Mouse (Mus musculus) forebrain, embryonic 13.5 days (tissue): ENCODE results near the gene Itga10. TPM values are rescaled to one million over a fixed set of nuclear protein-coding genes. Genes with fewer than 3 reads are reported as not detected.
"Not testable (repeated sequence)": the region's sequence is repeated elsewhere in the genome, so short reads cannot be mapped to it uniquely, and the experiment has no call there.

Experiments
- ATAC-seq: fragments of 200-750 bp; cut with Nextera tagmentation; 2 replicates; pipeline ENCODE4 v1.8.0; 2017
- H3K27ac ChIP-seq: fragments of 300-500 bp; sonication (generic); 2 replicates; pipeline ENCODE4 v1.5.1; 2015; ENCODE audit warnings: inconsistent platforms, mild to moderate bottlenecking, moderate library complexity
- H3K27me3 ChIP-seq: fragments of 300-500 bp; sonication (generic); 2 replicates; pipeline ENCODE4 v1.6.1; 2015; ENCODE audit warnings: mild to moderate bottlenecking, inconsistent platforms
- H3K36me3 ChIP-seq: fragments of 300-500 bp; sonication (generic); 2 replicates; pipeline ENCODE4 v1.6.1; 2015; ENCODE audit warnings: mild to moderate bottlenecking, inconsistent platforms; ENCODE audit not compliant: poor library complexity, severe bottlenecking
- H3K4me1 ChIP-seq: fragments of 300-500 bp; sonication (generic); 2 replicates; pipeline ENCODE4 v1.6.1; 2015; ENCODE audit warnings: inconsistent platforms
- H3K4me2 ChIP-seq: fragments of 300-500 bp; sonication (generic); 2 replicates; pipeline ENCODE4 v1.6.1; 2015; ENCODE audit warnings: inconsistent platforms, mild to moderate bottlenecking, moderate library complexity
- H3K4me3 ChIP-seq: fragments of 300-500 bp; sonication (generic); 2 replicates; pipeline ENCODE4 v1.5.1; 2015; ENCODE audit warnings: mild to moderate bottlenecking, inconsistent platforms
- H3K9ac ChIP-seq: fragments of 300-500 bp; sonication (generic); 2 replicates; pipeline ENCODE4 v1.6.1; 2015; ENCODE audit warnings: mild to moderate bottlenecking, inconsistent platforms
- H3K9me3 ChIP-seq: fragments of 300-500 bp; sonication (generic); replicated peaks from 2 replicates; pipeline ENCODE4 v1.6.1; 2016; ENCODE audit warnings: inconsistent platforms
- WGBS: fragments of 180-500 bp; shearing (Covaris S2); methylation state at CpG from one replicate; pipeline ENCODE4 v1.1.7; 2015; 5-methylcytosine and 5-hydroxymethylcytosine counted together
- polyA plus RNA-seq: library from polyadenylated mRNA; unstranded; fragments of >200 nt; fragmentation: Nextera tagmentation; extraction: Ambion mirVana; gene quantifications from 2 replicates; pipeline ENCODE4 v1.2.1, GENCODE M21; 2015

Itga10 gene
- polyA plus RNA-seq, 1 experiment from 2014 or later: 0.57 TPM

GRCm38 (mm10) chr3:96601941-96602703, 43.3 kb upstream of the Itga10 start:
- Histone ChIP-seq H3K4me3 (peak overlapping the region; percentile 85), H3K27me3 (no peaks in the 10 kb centered on the region), H3K4me1 (peaks cover 71% of the 10 kb centered on the region), H3K27ac (peak overlapping the region; percentile 93), H3K36me3 (peaks cover 5% of the 10 kb centered on the region; the same call in 1 of the 2 replicates), H3K9ac (peak overlapping the region; percentile 92), H3K4me2 (peak overlapping the region; percentile 69), H3K9me3 (no peaks in the 10 kb centered on the region)
- WGBS: 11% methylated on average over 10 of the region's 10 CpGs
- ATAC-seq: no peak

- peak overlapping the region; percentile 92 for H3K9ac ChIP-seq
- peak overlapping the region; percentile 85 for H3K4me3 ChIP-seq
- peak overlapping the region; percentile 69 for H3K4me2 ChIP-seq
- no peaks in the 10 kb centered on the region for H3K27me3 ChIP-seq
- no peak for ATAC-seq
- peak overlapping the region; percentile 93 for H3K27ac ChIP-seq
- WGBS: 45% methylated on average over 5 of the region's 5 CpGs
- H3K36me3 ChIP-seq: peaks cover 10% of the 10 kb centered on the region; the same call in 1 of the 2 replicates
- H3K9me3 ChIP-seq: no peaks in the 10 kb centered on the region
- peaks cover 65% of the 10 kb centered on the region for H3K4me1 ChIP-seq
Measured at GRCm38 (mm10) chr3:96602704-96603084, 42.7 kb upstream of the Itga10 start.

DNA sequence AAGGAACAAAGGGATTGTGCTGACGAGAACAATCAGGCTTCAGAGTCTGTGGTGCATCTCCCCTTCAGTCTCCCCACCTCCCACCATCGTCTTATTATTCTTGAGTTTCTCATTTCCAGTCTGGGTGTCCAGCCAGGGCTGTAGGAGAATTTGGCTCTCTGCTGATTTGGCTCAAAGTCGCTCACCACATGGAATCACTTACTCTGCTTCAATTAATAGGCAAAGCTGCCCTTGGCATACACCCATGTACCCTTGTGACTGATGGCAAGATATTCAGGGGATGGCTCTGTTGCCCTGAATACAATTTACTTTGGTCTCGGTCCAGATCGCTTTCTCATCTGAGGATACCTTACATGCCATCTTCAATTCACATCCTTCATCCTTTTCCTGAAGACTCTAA, 42.1 kb upstream of the Itga10 start:
- Histone ChIP-seq H3K27me3 (no peaks in the 10 kb centered on the region), H3K4me3 (peak overlapping the region; percentile 85), H3K36me3 (peaks cover 10% of the 10 kb centered on the region; the same call in 1 of the 2 replicates), H3K4me2 (peak overlapping the region; percentile 69), H3K27ac (peak overlapping the region; percentile 93; the same call in 1 of the 2 replicates), H3K9me3 (no peaks in the 10 kb centered on the region), H3K9ac (peak overlapping the region; percentile 92), H3K4me1 (peaks cover 59% of the 10 kb centered on the region)
- ATAC-seq: no peak
- 47% methylated on average over 5 of the region's 5 CpGs for WGBS

DNA sequence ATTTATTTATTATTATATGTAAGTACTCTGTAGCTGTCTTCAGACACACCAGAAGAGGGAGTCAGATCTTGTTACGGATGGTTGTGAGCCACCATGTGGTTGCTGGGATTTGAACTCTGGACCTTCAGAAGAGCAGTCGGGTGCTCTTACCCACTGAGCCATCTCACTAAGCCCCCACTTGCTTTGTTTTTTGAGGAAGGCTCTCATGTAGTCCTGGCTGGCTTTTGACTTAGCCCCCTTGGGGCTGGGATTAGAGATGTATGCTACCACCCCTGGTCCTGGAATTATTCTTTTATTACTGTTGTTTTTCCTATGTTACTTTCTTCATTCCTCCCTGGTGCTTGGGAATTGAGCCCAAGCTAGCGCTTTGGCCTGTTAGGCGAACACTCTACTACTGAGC, 39.4 kb upstream of the Itga10 start:
- H3K9ac ChIP-seq, H3K4me2 ChIP-seq, H3K27ac ChIP-seq, H3K27me3 ChIP-seq, H3K9me3 ChIP-seq, H3K4me3 ChIP-seq, ATAC-seq: not testable (repeated sequence)
- 84% methylated on average over 4 of the region's 4 CpGs for WGBS
- Histone ChIP-seq H3K4me1 (peaks cover 39% of the 10 kb centered on the region), H3K36me3 (peaks cover 19% of the 10 kb centered on the region; the same call in 1 of the 2 replicates)

DNA sequence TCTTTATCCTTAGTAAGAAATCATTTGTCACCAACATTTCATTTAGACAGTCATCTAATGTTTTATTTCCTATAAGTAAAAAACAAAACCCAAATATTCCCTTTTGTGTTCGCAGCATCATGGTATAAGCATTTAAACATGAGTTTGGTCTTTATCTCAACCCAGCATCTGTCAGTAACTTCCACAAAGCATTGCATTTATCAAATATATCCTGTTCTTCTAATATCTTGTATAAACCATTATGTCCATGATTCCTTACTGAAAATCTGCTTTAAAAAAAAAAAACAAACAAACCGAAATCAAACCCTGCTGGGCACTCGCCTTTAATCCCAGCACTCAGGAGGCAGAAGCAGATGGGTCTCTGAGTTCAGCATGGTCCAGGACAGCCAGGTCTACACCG, 38.8 kb upstream of the Itga10 start:
- H3K27me3 ChIP-seq: no peaks in the 10 kb centered on the region
- no peak overlapping the region for H3K27ac ChIP-seq
- H3K4me1 ChIP-seq: peaks cover 39% of the 10 kb centered on the region
- H3K4me3 ChIP-seq: no peak overlapping the region
- 93% methylated on average over 4 of the region's 4 CpGs for WGBS
- H3K4me2 ChIP-seq: no peak overlapping the region
- no peaks in the 10 kb centered on the region for H3K9me3 ChIP-seq
- no peak for ATAC-seq
- peaks cover 19% of the 10 kb centered on the region; the same call in 1 of the 2 replicates for H3K36me3 ChIP-seq
- no peak overlapping the region for H3K9ac ChIP-seq

- peaks cover 76% of the 10 kb centered on the region for H3K36me3 ChIP-seq
- no peak overlapping the region for H3K9ac ChIP-seq
- H3K27me3 ChIP-seq: no peaks in the 10 kb centered on the region
- H3K4me2 ChIP-seq: no peak overlapping the region
- H3K27ac ChIP-seq: no peak overlapping the region
- ATAC-seq: no peak
- H3K4me3 ChIP-seq: no peak overlapping the region
- WGBS: 98% methylated on average over 3 of the region's 3 CpGs
- no peaks in the 10 kb centered on the region for H3K9me3 ChIP-seq
- H3K4me1 ChIP-seq: no peaks in the 10 kb centered on the region
Measured at GRCm38 (mm10) chr3:96617941-96618340, 27.4 kb upstream of the Itga10 start.

DNA sequence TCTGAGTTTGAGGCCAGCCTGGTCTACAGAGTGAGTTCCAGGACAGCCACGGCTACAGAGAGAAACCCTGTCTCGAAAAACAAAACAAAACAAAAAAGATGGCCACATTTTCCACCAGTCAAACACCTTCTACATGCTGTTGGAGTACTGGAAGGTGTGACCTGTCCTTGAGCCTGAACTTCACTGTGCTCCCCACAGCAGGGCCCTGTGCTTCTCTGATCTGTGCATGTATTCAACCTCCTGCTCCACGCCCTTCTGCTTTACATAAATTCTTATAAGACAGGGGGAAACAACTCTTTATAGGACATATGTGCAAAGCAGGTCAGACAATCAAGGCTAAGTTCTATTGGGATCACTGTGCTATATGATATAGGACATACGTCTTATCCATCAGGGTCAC, 22.2 kb upstream of the Itga10 start:
- Histone ChIP-seq H3K9me3 (no peaks in the 10 kb centered on the region), H3K36me3 (peaks cover 71% of the 10 kb centered on the region), H3K9ac (no peak overlapping the region), H3K27me3 (no peaks in the 10 kb centered on the region), H3K4me1 (no peaks in the 10 kb centered on the region), H3K4me2 (no peak overlapping the region), H3K4me3 (no peak overlapping the region), H3K27ac (no peak overlapping the region)
- ATAC-seq: no peak
- WGBS: 93% methylated on average over 4 of the region's 4 CpGs

GRCm38 (mm10) chr3:96629729-96630600, 15.4 kb upstream of the Itga10 start, which contains the start of gene Rbm8a:
TSS of gene Rbm8a (plus strand) at chr3:96629933.
- H3K9ac ChIP-seq: peak within 1 kb of the TSS; percentile 86
- H3K27me3 ChIP-seq: no peaks in the 10 kb centered on the region
- under 1% methylated on average over 48 of the region's 48 CpGs for WGBS
- ATAC-seq: peak; percentile 95
- H3K36me3 ChIP-seq: peaks cover 46% of the 10 kb centered on the region
- peak within 1 kb of the TSS; percentile 75 for H3K4me3 ChIP-seq
- H3K27ac ChIP-seq: peak within 1 kb of the TSS; percentile 46
- H3K9me3 ChIP-seq: no peaks in the 10 kb centered on the region
- H3K4me2 ChIP-seq: peak within 1 kb of the TSS; percentile 92
- peaks cover 26% of the 10 kb centered on the region for H3K4me1 ChIP-seq

GRCm38 (mm10) chr3:96632058-96632457, 13.3 kb upstream of the Itga10 start:
- peaks cover 40% of the 10 kb centered on the region for H3K4me1 ChIP-seq
- H3K36me3 ChIP-seq: peaks cover 30% of the 10 kb centered on the region
- no peak for ATAC-seq
- H3K9me3 ChIP-seq: no peaks in the 10 kb centered on the region
- no peak overlapping the region for H3K27ac ChIP-seq
- no peak overlapping the region for H3K9ac ChIP-seq
- no peak overlapping the region for H3K4me3 ChIP-seq
- no peak overlapping the region for H3K4me2 ChIP-seq
- no peaks in the 10 kb centered on the region for H3K27me3 ChIP-seq

DNA sequence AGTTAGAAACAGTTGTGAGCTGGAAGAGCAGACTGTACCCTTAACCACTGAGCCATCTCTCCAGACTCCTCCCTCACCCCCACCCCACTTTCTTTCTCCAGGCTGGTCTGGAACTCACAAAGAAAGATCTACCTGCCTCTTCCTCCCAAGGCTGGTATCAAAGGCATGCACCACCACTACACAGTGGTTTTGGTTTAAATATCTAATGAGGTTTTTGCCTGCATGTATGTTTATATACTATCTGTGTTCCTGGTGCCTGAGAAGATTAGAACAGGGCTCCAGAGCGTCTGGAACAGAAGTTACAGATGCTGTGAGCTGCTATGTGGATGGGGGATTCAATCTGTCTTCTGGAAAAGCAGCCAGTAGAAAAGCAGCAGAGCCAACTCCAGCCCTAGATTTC, 11.4 kb upstream of the Itga10 start:
- 78% methylated on average over 1 of the region's 1 CpGs for WGBS
- Histone ChIP-seq H3K27me3 (no peaks in the 10 kb centered on the region), H3K27ac (no peak overlapping the region), H3K4me2 (no peak overlapping the region), H3K4me1 (peaks cover 36% of the 10 kb centered on the region), H3K36me3 (peaks cover 37% of the 10 kb centered on the region), H3K9me3 (no peaks in the 10 kb centered on the region), H3K4me3 (no peak overlapping the region), H3K9ac (no peak overlapping the region)
- no peak for ATAC-seq

- H3K9me3 ChIP-seq: no peaks in the 10 kb centered on the region
- WGBS: 2% methylated on average over 59 of the region's 60 CpGs
- H3K9ac ChIP-seq: peak within 1 kb of the TSS; percentile 96
- peak; percentile 93 for ATAC-seq
- peak within 1 kb of the TSS; percentile 90 for H3K4me3 ChIP-seq
- peak within 1 kb of the TSS; percentile 93 for H3K4me2 ChIP-seq
- peaks cover 32% of the 10 kb centered on the region for H3K4me1 ChIP-seq
- H3K27ac ChIP-seq: peak within 1 kb of the TSS; percentile 75
- peaks cover 47% of the 10 kb centered on the region for H3K36me3 ChIP-seq
- H3K27me3 ChIP-seq: no peaks in the 10 kb centered on the region
Measured at GRCm38 (mm10) chr3:96634928-96635879, 10.2 kb upstream of the Itga10 start, which contains the start of the genes Pex11b and Gm42957. TSS of gene Pex11b (plus strand) at chr3:96635376. TSS of gene Gm42957 (plus strand) at chr3:96635474.
